Mouse (Mus musculus) heart, adult 2 months (tissue): Measurements from ENCODE around the gene Nat8f6.

Source experiments
- CTCF ChIP-seq: fragments of 200-600 bp; IDR thresholded peaks from 2 replicates; pipeline ENCODE4 v1.8.1; 2022; ENCODE audit warnings: antibody characterized with exemption, mild to moderate bottlenecking, moderate library complexity
- EP300 ChIP-seq: fragments of 200-500 bp; IDR thresholded peaks from 2 replicates; pipeline ENCODE4 v1.6.1; 2011; ENCODE audit warnings: low read depth, low read length, control low read depth; ENCODE audit not compliant: insufficient read depth
- POLR2A ChIP-seq: fragments of 200-500 bp; IDR thresholded peaks from 2 replicates; pipeline ENCODE4 v1.6.1; 2011; ENCODE audit warnings: mild to moderate bottlenecking, low read depth, low read length, control low read depth; ENCODE audit not compliant: insufficient read depth

- TF ChIP-seq POLR2A: no peak
- no peak for TF ChIP-seq EP300
- no peak for TF ChIP-seq CTCF
Observed at GRCm38 (mm10) chr6:85839982-85840381, 19.2 kb upstream of the Nat8f6 start.
